Mouse (Mus musculus) brain, embryonic 14.5 days (tissue): ENCODE measurements at regions not wholly inside any gene's neighbourhood (a gene's known extent, or its start where the extent isn't known, plus 50 kb on each side); places are given as distances from the start of the nearest gene placed in this dataset.

ENCODE experiments used
- CTCF ChIP-seq: fragments of 200-500 bp; IDR thresholded peaks from 2 replicates; pipeline ENCODE4 v1.5.1; 2012; ENCODE audit warnings: inconsistent platforms, mild to moderate bottlenecking, moderate library complexity, borderline replicate concordance; ENCODE audit not compliant: insufficient read depth, insufficient read length; ENCODE audit errors: extremely low read depth
- POLR2A ChIP-seq: fragments of 200-500 bp; IDR thresholded peaks from 2 replicates; pipeline ENCODE4 v1.6.1; 2012; ENCODE audit warnings: mild to moderate bottlenecking, inconsistent platforms, borderline replicate concordance; ENCODE audit not compliant: poor library complexity, insufficient read depth, insufficient read length, severe bottlenecking; ENCODE audit errors: extremely low read depth

DNA sequence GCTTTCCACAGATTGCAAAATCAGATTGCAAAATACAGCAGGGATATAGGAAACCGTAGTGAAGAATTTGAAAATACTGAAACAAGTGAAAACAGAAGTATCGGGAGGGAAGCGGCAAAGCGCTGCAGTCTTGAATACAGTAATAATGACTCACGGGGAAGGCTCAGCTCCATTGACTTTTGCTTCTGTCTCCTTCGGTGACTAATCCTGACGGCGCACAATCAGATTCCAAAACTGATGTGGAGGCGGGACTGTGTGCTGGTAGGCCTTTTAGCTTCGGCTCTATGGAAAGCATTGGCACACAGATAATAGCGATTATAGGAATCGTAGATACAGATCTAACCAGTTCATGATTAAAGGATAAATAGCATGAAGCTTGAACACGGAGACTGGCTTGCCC is 2912.1 kb upstream of the Gm7489 start:
- no peak for TF ChIP-seq CTCF
- TF ChIP-seq POLR2A: no peak
